Mouse (Mus musculus) thymus, adult 18-20 months (tissue): ENCODE results near the gene Klf2.

Experiments
- DNase-seq, 2 experiments: peaks; one replicate each; pipeline ENCODE4 v3.0.0; 2022; ENCODE audit warnings: mixed read lengths in 2 of 2

Gene Klf2

DNA sequence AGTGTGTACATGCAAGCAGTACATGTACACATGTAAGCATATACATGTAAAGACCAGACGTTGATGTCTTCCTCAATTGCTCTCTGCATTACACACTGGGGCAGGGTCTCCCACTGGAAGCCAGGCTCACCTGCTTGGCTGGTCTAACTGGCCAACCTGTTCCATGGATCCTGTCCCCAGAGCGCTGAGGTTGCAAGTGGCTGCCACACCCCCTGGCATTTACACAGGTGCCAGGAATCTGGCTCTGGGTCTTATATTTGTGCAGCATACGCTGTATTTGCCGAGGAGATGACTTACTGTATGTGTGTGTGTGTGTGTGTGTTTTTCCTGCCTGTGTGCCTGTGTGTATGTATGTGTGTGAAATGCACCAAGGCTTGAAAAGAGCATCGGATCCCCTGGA, 11.9 kb upstream of the Klf2 start:
- DNase-seq, result no peak

- DNase-seq, result no peak
These were observed 10.6 kb upstream of the Klf2 start for GRCm38 (mm10) chr8:72308276-72308675.

DNA sequence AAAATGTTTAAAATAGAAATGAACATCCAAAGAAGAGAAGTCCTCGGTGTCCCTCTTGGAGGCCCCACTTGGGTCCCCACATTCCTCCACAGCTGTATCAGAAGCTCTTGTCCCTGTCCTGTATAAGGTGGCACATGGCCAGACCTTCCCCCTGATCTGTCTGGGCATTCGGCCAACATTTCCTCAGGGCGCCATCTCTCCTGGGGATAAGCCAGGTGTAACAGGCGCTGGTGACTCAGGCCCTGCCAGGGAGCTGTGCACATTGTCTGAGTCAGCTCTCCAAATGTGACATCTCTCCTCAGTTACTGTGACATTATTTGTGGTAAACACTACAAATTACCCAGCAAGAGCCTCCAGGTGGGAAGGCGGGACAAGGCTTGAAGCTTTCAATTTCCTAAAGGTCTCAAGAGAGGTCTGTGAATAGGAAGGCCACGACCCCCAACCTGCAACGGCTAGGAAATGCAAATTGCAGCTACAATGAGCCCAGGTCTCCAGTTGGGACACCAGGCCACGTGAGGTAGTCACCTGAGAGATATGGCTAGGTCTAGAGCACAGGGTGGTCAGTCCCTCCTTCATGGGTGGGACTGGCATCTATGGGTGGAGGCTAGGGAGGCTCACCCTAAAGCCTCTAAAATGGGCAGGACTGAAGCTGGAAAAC, 7.9 kb upstream of the Klf2 start:
- DNase-seq, result no peak

DNA sequence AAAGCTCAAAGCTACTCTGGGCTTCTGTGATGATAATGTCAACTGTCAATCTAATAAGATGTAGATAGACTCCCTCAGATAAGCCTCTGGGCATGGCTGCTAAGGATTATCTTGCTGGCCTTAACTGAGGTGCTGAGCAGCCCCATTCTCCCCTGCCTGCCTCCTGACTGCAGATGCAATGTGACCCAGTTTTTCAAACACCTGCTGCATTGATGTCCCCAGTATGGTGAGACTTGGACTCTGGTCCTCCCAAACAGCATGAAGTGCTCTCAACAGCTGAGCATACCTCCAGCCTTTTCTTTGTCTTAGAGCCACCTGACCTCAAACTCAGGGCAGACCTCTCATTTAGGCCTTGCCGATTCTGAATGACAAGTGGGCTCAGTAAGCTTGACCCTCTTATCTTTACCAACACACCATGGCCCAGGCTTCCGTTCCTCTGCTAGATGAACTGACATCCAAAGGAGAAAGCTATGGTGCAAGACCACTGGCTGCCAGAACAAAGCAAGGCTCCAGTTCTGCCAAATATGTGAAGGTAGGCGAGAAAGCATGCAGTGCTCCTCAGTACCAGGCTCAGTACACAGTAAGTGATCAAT, 5.8 kb upstream of the Klf2 start:
- peak; percentile 34 to 68 for DNase-seq

DNA sequence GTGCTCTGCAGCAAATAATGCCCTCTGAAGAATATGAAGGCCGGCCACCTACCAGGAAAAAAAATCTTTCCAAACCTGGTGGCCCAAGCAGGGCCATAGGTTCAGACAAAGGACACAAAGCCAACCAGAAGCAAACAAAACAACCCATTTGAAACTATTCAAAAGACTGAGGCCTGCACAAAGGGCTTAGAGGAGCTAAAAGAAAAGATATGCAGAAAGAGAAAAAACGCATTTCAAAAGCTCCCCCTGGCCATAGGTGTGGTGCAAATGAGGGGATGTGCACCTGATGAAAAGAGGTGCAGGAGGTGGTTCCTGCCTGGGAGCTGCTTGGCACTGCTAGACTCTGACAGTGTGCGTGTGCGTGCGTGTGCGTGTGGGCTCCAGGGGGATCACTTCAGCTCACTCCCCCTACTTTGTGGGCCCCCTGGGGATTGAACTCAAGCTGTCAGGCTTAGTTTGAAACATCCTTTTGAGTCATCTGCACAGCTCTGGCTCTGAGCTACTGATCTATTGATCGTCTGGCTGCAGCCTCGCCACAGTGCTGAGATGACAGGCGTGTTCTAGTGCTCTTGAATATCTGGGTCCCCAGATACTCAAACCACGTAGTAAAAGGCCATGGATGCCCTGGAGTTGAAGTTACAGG, 2.7 kb upstream of the Klf2 start:
- no peak for DNase-seq

- DNase-seq, result no peak
These were observed 1.0 kb upstream of the Klf2 start for GRCm38 (mm10) chr8:72317741-72318301.

DNA sequence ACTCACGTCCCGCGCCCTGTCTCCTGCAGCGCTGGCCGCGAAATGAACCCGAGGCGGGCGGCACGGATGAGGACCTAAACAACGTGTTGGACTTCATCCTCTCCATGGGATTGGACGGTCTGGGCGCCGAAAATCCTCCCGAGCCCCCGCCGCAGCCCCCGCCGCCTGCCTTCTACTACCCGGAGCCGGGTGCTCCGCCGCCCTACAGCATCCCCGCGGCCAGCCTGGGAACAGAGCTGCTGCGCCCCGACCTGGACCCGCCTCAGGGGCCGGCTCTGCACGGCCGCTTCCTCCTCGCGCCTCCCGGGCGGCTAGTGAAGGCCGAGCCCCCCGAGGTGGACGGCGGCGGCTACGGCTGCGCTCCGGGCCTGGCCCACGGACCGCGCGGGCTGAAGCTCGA, 564 bp downstream of the Klf2 start:
- DNase-seq, result peak in 1 of 2 experiments; percentile 31

DNA sequence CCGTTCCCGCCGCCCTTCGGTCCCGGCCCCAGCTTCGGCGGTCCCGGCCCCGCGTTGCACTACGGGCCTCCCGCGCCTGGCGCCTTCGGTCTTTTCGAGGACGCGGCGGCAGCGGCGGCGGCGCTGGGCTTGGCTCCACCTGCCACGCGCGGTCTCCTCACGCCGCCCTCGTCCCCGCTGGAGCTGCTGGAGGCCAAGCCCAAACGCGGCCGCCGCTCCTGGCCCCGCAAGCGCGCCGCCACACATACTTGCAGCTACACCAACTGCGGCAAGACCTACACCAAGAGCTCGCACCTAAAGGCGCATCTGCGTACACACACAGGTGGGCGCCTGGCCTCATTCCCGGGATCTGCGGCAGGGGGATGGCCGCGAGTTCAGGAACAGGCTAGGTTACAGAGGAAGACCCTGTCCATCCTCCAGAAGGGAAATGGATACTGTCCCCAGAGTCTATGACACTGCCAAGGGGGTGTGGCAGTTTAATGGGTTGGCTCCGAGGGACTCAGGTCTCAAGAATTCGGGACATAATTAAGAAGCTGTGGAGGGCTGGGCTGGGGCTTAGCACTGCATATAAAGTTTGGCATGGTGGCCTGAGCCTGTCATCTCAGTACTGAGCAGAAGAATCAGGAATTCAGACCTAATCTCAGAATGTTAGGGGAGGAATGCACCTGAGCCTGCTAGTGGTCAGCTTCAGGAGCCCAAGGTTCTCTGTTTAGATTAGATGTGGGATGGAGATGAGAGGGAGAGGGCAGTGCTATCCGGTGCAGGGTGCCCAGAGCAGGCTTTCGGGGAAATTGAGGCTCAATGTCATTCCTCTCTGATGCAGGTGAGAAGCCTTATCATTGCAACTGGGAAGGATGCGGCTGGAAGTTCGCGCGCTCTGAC, 1.3 kb downstream of the Klf2 start:
- no peak for DNase-seq

GRCm38 (mm10) chr8:72320803-72321583, 2.2 kb downstream of the Klf2 start:
- DNase-seq, result no peak

DNA sequence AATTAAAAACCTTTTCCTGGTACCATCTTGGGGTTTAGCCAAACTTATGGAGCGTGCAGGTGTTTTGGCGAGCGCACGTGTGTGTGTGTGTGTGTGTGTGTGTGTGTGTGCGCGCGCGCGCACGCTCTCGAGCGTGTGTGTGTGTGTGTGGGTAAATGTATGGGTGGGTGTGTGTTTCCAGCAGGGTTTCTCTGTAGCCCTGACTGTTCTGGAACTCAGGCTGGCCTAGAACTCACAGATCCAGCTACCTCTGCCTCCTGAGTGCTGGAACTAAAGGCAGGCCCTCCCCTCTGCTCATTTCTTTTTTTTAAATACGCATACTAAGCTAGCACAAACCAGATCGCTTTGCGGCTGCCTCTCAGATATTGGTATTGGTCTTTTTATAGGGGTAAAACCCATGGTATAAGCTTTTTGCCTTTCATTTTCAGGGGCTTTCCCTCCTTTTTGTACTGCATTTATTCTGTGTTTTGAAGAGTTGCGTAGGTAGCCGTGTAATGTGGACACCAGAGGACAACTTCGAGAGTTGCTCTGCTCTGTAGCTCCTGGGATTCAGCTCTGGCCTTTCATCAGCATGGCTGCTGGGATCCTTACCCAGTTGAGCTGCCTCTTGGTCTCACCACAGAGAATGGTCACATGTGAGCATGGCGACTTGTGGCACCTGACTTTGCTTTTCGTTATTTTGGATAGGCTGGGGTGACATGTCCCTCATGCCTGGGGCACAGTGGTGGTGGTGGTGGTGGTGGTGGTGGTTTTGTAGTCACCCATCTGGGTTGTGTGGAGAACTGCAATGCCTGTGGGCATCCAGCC, 3.0 kb downstream of the Klf2 start:
- no peak for DNase-seq

DNA sequence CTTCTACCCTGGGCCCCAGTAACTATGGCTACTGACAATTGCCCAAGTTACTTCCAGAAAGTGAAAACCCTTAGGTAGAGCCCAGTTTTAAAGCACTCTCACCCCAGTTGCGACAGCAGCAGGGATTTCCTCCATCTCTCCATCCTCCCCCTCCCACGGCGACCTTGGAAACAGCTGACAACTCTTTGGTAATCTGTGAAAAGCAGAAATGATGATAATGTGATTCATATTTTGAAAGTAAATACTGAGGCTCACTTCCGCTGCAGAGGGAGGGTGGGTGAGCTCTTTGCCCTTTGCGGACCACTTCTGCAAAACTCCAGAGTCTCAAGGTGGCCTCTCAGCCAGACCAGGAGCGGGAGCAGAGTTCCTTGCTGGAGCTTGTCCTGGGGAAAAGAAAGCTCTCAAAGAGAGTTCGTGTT, 3.6 kb downstream of the Klf2 start:
- no peak for DNase-seq

DNA sequence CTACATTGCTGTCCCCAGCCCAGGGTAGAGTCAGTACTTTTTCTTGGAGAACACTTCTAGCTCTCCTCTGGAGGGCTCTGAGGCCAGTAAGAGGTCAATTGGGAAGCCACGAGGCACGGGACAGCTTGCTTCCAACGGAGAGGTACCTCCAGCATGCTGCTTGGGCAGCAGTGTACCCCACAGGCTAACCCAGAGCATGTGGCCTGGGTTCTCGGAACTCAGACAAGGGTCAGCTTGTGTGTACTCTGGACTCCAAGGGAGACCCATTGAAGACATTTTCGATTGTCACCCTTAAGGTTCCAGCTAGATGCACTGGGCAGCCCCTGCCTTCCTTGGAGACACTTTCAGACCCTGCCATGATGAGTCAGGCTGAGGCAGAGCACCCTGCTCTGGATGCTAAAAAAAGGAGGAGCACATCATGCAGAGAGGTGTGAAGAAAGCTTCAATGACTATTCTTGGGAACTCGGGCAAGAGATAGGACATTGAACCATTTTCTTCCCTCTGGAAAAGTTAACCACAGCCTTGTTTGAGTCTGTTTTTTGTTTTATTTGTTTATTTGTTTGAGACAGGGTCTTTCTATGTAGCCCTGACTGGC, 4.4 kb downstream of the Klf2 start:
- no peak for DNase-seq

DNA sequence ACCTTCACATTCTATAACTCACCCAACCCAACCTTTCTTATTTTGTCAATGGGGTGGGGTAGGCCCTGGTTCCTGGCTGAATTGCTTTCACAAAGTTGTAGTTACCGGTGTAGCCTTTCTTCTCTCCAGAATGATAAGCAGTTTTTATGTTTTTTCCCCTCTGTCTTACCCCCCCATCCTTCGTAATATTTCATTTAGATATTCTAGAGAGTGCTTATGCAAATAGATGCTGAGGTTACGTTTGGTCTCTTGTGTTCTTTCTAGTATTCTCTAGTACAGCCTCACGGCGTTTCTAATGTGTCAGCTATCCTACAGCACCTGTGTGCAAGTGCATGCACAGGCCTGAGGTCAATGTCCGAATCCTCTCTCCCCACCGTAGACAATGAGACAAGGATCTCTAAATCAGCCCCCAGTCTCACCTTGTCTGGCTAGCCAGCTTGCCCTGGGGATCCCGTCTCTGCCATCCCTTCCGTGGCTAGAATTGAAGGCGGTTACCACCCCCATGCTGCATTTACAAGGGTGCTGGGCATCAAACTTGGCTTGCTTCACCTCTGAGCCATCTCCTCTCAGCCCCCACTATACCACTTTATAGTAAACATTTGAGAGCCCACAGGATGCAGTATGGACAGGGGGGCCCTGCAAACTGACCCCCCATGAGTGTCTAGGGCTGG, 5.3 kb downstream of the Klf2 start:
- no peak for DNase-seq

- no peak for DNase-seq
These were observed 5.9 kb downstream of the Klf2 start for GRCm38 (mm10) chr8:72324708-72325107.

DNA sequence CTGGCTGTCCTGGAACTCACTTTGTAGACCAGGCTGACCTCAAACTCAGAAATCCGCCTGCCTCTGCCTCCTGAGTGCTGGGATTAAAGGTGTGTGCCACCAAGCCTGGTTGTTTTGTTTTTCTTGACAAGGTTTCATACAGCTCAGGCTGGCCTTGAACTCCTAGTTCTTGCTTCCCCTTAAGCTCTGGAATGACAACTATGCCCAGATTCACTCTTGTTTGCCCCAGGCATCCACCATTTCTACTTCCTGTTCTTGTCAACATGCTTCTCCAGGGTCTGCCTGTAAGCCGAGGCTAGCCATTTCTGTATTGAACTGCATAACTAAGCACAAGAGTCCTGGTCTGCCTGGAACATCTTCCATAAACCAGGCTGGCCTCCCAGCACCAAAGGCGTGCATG, 10.3 kb downstream of the Klf2 start:
- no peak for DNase-seq

- DNase-seq, result no peak
These were observed 12.1 kb downstream of the Klf2 start for GRCm38 (mm10) chr8:72330806-72331516.

DNA sequence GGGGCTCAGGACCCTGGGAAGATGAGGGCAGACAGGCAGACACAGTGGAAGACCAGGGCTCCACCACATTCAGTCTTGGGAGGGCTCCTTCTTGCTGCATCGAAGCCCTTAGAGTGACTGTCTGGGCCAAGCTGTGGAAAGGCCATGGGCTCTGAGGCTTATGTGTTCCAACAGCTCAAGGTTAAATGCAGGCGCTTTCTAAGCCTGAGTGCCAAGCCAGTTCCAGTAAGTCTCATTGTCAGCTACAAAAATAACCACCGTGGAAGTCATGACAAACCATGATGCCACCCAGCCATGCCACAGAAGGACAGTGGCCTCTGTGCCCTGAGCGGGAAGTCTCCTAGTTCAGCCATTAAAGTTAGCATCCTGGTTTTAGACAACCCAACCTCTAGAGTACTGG, 12.8 kb downstream of the Klf2 start:
- DNase-seq, result no peak

GRCm38 (mm10) chr8:72333429-72334143, 14.8 kb downstream of the Klf2 start:
- DNase-seq, result no peak

GRCm38 (mm10) chr8:72334144-72334641, 15.4 kb downstream of the Klf2 start:
- DNase-seq, result no peak
